Mouse (Mus musculus) small intestine, adult 2 months (tissue): Measurements from ENCODE around the gene Olfr191.

ENCODE experiments used
- CTCF ChIP-seq: fragments of 200-500 bp; IDR thresholded peaks from 2 replicates; pipeline ENCODE4 v1.5.1; 2012; ENCODE audit warnings: low read depth, mild to moderate bottlenecking, control low read depth, inconsistent platforms, low read length, moderate library complexity, mixed read lengths; ENCODE audit not compliant: insufficient replicate concordance, insufficient read length; ENCODE audit errors: extremely low read depth
- POLR2A ChIP-seq: fragments of 200-500 bp; IDR thresholded peaks from 2 replicates; pipeline ENCODE4 v1.6.1; 2012; ENCODE audit warnings: low read depth, mild to moderate bottlenecking, control low read depth, inconsistent platforms, low read length, moderate library complexity

GRCm38 (mm10) chr16:59039710-59040109, 49.9 kb downstream of the Olfr191 start, which contains the start of gene Olfr187:
- TF ChIP-seq CTCF (no peak), POLR2A (no peak)
